Mouse (Mus musculus) limb, embryonic 14.5 days (tissue): ENCODE data around the gene Col12a1. TPM values are rescaled to one million over a fixed set of nuclear protein-coding genes. Genes with fewer than 3 reads are reported as not detected.

Source experiments
- ATAC-seq: fragments of 200-750 bp; cut with Nextera tagmentation; 2 replicates; pipeline ENCODE4 v1.8.0; 2017; ENCODE audit warnings: low read depth, moderate number of reproducible peaks, moderate TSS enrichment; ENCODE audit not compliant: low FRiP score
- DNase-seq: peaks from one replicate; pipeline ENCODE4 v3.0.0-alpha.2; 2015; ENCODE audit warnings: low spot score
- H3K27ac ChIP-seq: fragments of 300-500 bp; sonication (generic); replicated peaks from 2 replicates; pipeline ENCODE4 v1.5.1; 2014; ENCODE audit warnings: low read depth, mild to moderate bottlenecking, low read length, moderate library complexity, mixed read lengths
- H3K27me3 ChIP-seq: fragments of 300-500 bp; sonication (generic); 2 replicates; pipeline ENCODE4 v1.6.1; 2014; ENCODE audit warnings: low read length, mixed read lengths; ENCODE audit not compliant: control insufficient read depth, insufficient read depth
- H3K36me3 ChIP-seq: fragments of 300-500 bp; sonication (generic); 2 replicates; pipeline ENCODE4 v1.6.1; 2014; ENCODE audit warnings: mild to moderate bottlenecking, low read length, moderate library complexity, mixed read lengths; ENCODE audit not compliant: control insufficient read depth, insufficient read depth
- H3K4me1 ChIP-seq: fragments of 300-500 bp; sonication (generic); 2 replicates; pipeline ENCODE4 v1.6.1; 2014; ENCODE audit warnings: antibody characterized with exemption, low read length, mixed read lengths; ENCODE audit not compliant: control insufficient read depth, insufficient read depth
- H3K4me2 ChIP-seq: fragments of 300-500 bp; sonication (generic); replicated peaks from 2 replicates; pipeline ENCODE4 v1.6.1; 2014; ENCODE audit warnings: low read depth, mild to moderate bottlenecking, low read length, moderate library complexity; ENCODE audit not compliant: severe bottlenecking
- H3K4me3 ChIP-seq: fragments of 300-500 bp; sonication (generic); replicated peaks from 2 replicates; pipeline ENCODE4 v1.5.1; 2014; ENCODE audit warnings: low read length
- H3K9ac ChIP-seq: fragments of 300-500 bp; sonication (generic); 2 replicates; pipeline ENCODE4 v1.6.1; 2014; ENCODE audit warnings: mild to moderate bottlenecking, low read depth, low read length, moderate library complexity; ENCODE audit not compliant: severe bottlenecking
- H3K9me3 ChIP-seq: fragments of 300-500 bp; sonication (generic); 2 replicates; pipeline ENCODE4 v1.6.1; 2016; ENCODE audit warnings: low read length; ENCODE audit not compliant: control insufficient read depth
- POLR2A ChIP-seq: fragments of 200-500 bp; IDR thresholded peaks from 2 replicates; pipeline ENCODE4 v1.8.0; 2012; ENCODE audit warnings: inconsistent platforms, mild to moderate bottlenecking, moderate library complexity, borderline replicate concordance; ENCODE audit not compliant: insufficient read depth, insufficient read length; ENCODE audit errors: extremely low read depth
- WGBS: fragments of 180-500 bp; shearing (Covaris S2); extraction: QIAGEN DNeasy Blood & Tissue Kit; methylation state at CpG from one replicate; pipeline ENCODE4 v1.1.7; 2014; 5-methylcytosine and 5-hydroxymethylcytosine counted together
- polyA plus RNA-seq, 2 experiments: library from polyadenylated mRNA; depleted of rRNA in 1 of 2; stranded (reverse) in 1 of 2; unstranded in 1 of 2; fragments of >200 nt; fragmentation: Nextera tagmentation in 1 of 2; extraction: Ambion mirVana in 1 of 2; gene quantifications; 2 replicates each; pipeline versions ENCODE4 v1.2.1 to v1.2.3; 2012 to 2014

Gene Col12a1
- polyA plus RNA-seq, 2 experiments = 270 to 296 TPM

GRCm38 (mm10) chr9:79653327-79654150 is 65.1 kb downstream of the Col12a1 start:
- Histone ChIP-seq H3K4me3 (no peak overlapping the region), H3K36me3 (peaks cover 76% of the 10 kb centered on the region), H3K4me1 (no peaks in the 10 kb centered on the region), H3K27ac (peak overlapping the region; percentile 48; the same call in 1 of the 2 replicates), H3K27me3 (no peaks in the 10 kb centered on the region), H3K9me3 (no peaks in the 10 kb centered on the region), H3K9ac (no peak overlapping the region), H3K4me2 (no peak overlapping the region)
- WGBS = 59% methylated on average over 16 of the region's 16 CpGs
- DNase-seq (peak; percentile 23), ATAC-seq (0 out of 2 replicates have a peak, but pooled peaks have one; percentile 26)
- no peak for TF ChIP-seq POLR2A

- 75% methylated on average over 9 of the region's 9 CpGs for WGBS
- Histone ChIP-seq H3K4me1 (peaks cover 4% of the 10 kb centered on the region), H3K9ac (no peak overlapping the region), H3K4me2 (no peak overlapping the region), H3K9me3 (no peaks in the 10 kb centered on the region), H3K4me3 (no peak overlapping the region), H3K27ac (no peak overlapping the region), H3K27me3 (no peaks in the 10 kb centered on the region), H3K36me3 (peaks cover 65% of the 10 kb centered on the region)
- TF ChIP-seq POLR2A = no peak
- ATAC-seq (no peak), DNase-seq (peak; percentile 11)
These were observed 70.0 kb downstream of the Col12a1 start for GRCm38 (mm10) chr9:79648587-79648986.

- Histone ChIP-seq H3K27ac (no peak overlapping the region), H3K4me2 (no peak overlapping the region), H3K4me1 (peaks cover 4% of the 10 kb centered on the region), H3K9me3 (no peaks in the 10 kb centered on the region), H3K9ac (no peak overlapping the region), H3K4me3 (no peak overlapping the region), H3K27me3 (no peaks in the 10 kb centered on the region), H3K36me3 (peaks cover 65% of the 10 kb centered on the region)
- peak; percentile 73 for ATAC-seq
- 41% methylated on average over 3 of the region's 3 CpGs for WGBS
- TF ChIP-seq POLR2A = no peak
- DNase-seq = peak; percentile 83
These were observed 72.9 kb downstream of the Col12a1 start for GRCm38 (mm10) chr9:79645757-79646156.

GRCm38 (mm10) chr9:79639430-79640090 is 79.1 kb downstream of the Col12a1 start:
- peaks cover 61% of the 10 kb centered on the region for H3K36me3 ChIP-seq
- no peaks in the 10 kb centered on the region for H3K9me3 ChIP-seq
- H3K4me1 ChIP-seq = no peaks in the 10 kb centered on the region
- no peak for TF ChIP-seq POLR2A
- no peak overlapping the region for H3K9ac ChIP-seq
- H3K27ac ChIP-seq = no peak overlapping the region
- no peak overlapping the region for H3K4me3 ChIP-seq
- H3K4me2 ChIP-seq = no peak overlapping the region
- no peak for DNase-seq
- 78% methylated on average over 11 of the region's 11 CpGs for WGBS
- no peak for ATAC-seq
- H3K27me3 ChIP-seq = no peaks in the 10 kb centered on the region

GRCm38 (mm10) chr9:79637879-79638278 is 80.8 kb downstream of the Col12a1 start:
- no peak for TF ChIP-seq POLR2A
- Histone ChIP-seq H3K27ac (no peak overlapping the region), H3K36me3 (peaks cover 69% of the 10 kb centered on the region), H3K9me3 (no peaks in the 10 kb centered on the region), H3K27me3 (no peaks in the 10 kb centered on the region), H3K9ac (no peak overlapping the region), H3K4me3 (no peak overlapping the region), H3K4me1 (no peaks in the 10 kb centered on the region), H3K4me2 (no peak overlapping the region)
- DNase-seq (no peak), ATAC-seq (no peak)
- 65% methylated on average over 4 of the region's 4 CpGs for WGBS
